Mouse (Mus musculus) c-Kit-positive CD71-negative TER-119-negative erythroid progenitor cells, embryonic 14.5 days (primary cell): ENCODE results near the gene Aen.
A peak's percentile ranks its signal among the peaks of the same experiment; 100 is the strongest.

Experiments used
- DNase-seq: peaks from one replicate; pipeline ENCODE4 v3.0.0-alpha.2; 2013; ENCODE audit warnings: low read depth

Aen gene

DNA sequence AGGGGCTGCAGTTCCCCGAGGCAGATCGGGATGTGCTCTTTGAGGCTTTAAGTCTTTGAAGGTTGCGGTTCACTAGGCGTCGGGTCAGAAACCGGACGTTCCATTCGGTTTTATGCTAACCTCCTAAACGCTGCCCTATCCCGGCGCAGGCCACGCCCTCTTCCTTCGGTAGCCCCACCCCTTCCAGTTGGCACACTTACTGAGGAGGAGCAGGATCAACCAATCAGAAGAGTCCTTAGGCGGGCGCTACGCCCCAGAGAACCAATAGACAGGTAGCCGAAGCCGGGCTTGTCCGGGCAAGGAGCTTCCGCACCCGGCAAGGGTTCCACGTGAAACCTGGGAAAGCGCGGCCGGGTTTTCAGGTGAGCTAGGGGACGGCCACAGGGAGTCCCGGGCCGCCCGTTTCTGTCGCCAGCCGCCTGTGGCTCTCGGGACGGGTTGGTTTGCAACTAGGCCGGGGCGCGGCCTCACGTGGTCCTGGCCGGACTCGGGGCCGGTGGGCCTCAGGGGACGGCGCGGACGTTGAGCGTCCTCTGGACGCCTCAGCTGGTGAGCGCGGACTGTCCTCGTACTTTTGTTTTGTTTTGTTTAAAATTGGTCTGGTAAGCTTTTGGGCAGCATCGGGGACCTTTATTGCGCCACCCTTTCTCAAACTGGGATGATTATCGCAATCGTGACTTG, at the start of gene Aen:
Gene Aen, plus strand, starts transcription at position 202 of the 681 bp plus-strand sequence.
- DNase-seq, result peak; percentile 99

- no peak for DNase-seq
Observed at GRCm38 (mm10) chr7:78846066-78846716, 49.5 kb upstream of the Aen start.

- peak; percentile 90 for DNase-seq
Observed at GRCm38 (mm10) chr7:78846737-78847434, 48.8 kb upstream of the Aen start, which contains the start of gene Det1. Det1 (minus strand) TSS chr7:78847263.

DNA sequence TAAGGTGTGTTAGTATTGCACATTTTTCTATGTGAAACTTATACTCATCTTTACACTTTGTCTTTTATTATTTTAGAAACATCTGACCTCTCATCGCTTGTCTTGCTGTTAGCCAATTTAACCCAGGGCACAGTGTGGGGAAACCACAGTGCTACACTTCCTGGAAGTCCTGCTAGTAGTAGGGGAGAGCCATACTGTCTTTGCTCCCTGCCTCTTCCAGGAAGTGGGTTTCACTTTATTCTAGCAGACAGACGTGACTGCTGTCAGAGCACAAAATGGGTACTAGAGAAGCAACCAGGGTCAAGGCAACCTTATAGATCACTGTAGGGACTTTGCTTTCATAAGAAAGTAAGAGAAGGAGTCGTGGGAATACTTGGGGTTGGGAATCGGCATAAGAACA, 41.6 kb upstream of the Aen start:
- DNase-seq, result no peak

- DNase-seq, result no peak
Observed at GRCm38 (mm10) chr7:78855044-78855655, 40.5 kb upstream of the Aen start.

DNA sequence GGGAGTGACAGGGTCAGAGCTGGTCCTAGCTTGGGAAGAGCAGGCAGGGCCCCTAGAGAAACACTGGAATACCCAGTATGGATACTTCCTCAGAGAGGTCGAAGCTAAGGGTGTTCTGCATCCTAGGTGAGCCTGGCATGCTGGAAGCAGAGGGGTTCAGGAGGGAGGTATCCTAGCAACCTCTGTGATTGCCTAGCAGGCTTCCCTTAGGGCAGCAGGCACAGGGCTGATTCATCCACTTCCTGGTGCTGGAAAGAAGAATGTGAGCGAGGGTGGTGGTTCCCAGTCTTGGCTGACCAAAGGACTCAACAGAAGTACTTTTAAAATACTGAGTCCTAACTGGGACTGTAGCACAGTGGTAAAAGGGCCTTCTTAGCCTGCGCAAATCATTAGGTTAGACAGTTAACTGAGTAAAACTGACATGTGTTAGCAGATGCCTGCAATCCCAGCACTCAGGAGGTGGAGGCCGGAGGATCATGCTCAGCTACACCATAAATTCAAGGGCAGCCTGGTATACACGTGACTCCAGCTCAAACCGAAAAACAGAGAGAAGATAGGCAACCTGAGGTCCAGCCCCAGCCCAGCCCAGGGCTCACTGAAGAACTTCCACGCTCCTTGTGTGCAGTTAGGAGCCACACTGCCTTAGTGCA, 31.7 kb upstream of the Aen start:
- DNase-seq, result no peak

DNA sequence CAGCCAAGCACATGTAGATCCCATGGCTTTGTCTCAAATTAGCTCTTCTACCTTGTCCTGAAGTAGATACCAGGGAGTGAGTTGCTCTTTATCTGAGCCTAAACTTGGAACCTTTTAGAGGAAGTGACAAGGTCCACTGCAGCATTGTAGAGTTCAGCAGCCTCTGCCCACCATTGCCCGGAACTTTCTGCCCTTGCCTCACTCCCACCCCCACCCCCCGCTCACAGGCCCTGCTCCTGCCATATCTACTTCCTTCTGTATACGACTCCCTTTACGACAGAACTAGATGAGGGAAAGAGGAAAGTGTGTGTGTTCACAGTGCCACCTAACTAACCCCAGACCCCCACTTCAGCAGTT, 31.2 kb upstream of the Aen start:
- no peak for DNase-seq

- no peak for DNase-seq
Observed at GRCm38 (mm10) chr7:78865212-78865949, 30.3 kb upstream of the Aen start.

DNA sequence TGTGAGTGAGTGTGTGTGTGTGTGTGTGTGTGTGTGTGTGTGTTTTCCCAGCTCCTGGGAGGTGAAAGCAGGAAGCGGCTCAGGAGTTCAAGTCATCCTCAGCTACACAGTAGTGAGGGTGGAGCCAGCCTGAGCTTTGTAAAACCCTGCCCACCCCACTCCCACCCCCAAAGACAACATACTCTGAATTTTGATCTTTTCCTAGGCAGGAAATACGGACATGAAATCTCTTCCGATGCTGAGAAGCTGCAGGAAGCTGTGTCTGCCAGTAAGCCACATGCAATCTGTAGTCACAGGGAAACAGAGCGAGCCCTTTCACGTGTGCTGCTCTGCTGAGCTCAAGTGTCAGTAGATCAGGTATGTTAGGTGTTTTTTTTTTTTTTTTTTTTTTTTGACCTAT, 26.9 kb upstream of the Aen start:
- no peak for DNase-seq

DNA sequence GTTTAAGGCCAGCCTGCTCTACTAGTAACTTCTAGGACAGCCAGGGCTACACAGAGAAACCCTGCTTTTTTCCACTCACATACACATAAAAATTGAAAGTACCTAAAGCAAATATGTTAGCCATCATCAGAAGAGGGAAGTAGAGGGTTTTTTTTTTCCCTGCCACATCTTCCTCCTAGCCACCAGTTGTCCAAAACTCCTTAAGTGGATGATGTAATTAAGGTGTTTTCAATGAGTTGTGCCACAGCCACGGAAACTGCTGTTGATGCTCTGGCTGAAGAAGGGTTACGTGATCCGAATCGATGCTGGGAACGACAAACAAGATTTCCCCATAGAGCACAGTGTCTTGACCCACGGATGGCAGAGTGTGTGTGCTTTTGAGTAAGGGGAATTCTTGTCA, 23.3 kb upstream of the Aen start:
- DNase-seq, result no peak

- DNase-seq, result no peak
Observed at GRCm38 (mm10) chr7:78872831-78873230, 22.8 kb upstream of the Aen start.

DNA sequence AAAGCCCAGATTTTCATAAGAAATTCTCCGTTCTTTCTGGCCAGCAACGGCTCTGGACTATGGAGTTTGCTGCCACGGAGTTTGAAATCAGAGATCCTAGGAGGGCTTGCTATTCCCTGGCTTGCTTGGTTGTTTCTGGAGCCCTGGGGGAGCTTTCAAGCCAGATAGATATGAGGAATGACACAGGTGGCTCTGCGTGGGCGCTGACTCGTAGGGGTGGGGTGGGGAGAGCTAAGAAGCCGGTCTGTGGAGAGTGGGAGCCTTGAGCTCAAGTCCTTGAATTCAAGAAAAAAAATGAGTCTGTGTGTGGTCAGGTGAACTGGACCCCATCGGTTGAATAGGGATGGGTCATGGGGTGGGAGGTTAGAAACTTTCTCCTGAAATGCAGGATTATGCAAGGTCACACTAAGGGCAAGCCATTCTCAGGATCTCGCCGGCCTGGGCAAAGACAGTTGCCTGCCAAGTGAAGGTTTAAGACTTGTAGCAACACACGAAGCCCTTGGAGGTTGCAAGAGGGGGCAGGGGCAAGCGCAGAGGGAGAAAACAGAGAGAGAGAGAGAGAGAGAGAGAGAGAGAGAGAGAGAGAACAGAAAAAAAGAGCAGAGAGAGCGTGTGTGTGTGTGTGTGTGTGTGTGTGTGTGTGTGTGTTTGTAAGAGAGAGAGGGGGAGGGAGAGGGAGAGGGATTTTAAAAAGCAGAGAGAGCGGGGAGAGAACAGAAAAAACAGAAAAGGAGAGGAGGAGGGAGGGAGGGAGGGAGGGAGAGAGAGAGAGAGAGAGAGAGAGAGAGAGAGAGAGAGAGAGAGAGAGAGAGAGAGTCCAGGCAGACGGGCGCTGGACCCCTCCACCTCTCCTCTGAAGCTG, 13.8 kb upstream of the Aen start:
- no peak for DNase-seq

- no peak for DNase-seq
Observed at GRCm38 (mm10) chr7:78882469-78882837, 13.2 kb upstream of the Aen start.

DNA sequence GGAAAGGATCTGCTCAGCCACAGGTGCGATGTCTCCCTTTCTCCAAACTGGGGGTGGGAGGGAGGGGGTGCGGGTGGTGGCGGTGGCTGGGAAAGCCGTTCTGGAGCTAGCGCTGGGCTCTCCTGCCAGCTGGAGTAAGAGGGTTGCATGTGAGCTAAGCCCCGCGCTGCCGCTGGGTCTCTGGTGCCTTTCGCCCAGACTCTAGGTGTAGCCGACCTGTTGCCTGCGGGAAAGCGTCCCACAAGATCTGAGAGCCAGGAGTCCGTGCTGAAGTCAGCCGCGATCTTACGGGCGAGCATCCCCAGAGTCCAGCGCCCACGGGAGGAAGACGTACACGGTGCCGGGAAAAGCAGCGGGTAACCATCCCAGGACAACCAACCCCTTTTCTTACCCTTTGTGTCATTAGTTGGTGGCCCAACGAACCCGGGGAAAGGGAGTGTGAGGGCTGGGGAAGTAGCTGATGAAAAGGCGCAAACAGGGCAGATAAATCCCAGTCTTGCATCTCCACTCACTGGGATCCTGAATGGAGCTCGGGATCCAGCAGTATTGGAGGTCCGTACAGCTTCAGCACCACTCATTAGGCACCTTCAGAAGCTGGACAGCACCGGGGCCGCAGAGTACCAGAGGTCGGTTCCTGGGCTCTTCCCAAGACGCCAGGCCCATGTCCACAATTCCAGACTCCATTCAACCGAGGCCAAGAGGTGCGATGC, 12.5 kb upstream of the Aen start:
- DNase-seq, result no peak

- no peak for DNase-seq
Observed at GRCm38 (mm10) chr7:78883726-78884060, 12.0 kb upstream of the Aen start.

DNA sequence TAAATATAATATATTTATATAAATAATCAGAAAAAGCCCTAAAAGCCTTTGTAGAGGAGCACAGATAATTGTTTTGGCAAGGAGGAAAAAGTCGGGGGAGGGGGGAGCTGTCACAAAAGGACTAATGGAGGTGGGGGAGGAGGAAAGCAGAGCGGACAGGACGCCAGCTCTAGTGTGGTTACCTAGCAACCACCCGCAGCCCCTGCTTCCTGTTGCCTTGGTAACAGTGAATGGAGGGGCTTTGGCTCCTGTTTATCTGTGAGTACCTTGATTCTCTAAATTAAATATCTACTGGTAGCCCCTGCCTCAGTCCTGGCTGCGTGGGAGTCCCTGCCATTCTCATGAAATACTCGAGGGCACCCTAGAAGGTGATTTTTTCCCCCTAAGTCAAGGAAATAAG, 11.5 kb upstream of the Aen start:
- DNase-seq, result no peak

DNA sequence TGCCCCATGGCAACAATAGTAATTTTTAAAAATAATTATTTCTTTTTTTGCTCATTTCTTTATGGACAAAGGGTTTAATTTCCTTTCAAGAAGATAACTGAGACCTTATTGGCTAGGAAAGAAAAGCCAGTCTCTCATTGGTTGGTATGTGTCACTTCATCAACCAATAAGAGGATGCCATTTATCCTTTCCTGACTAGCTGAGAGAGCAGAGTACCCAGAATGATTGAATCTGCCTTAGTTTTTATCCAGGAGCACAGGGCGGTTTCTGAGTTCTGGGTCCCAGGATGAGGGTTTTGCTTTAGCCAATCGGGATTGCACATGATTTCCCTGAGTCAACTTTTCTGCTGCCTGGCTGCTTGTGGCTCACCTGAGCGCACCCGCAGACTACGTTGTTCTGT, 10.2 kb upstream of the Aen start:
- DNase-seq, result no peak

- no peak for DNase-seq
Observed at GRCm38 (mm10) chr7:78886496-78886895, 9.2 kb upstream of the Aen start.

- no peak for DNase-seq
Observed at GRCm38 (mm10) chr7:78887431-78887842, 8.2 kb upstream of the Aen start.

DNA sequence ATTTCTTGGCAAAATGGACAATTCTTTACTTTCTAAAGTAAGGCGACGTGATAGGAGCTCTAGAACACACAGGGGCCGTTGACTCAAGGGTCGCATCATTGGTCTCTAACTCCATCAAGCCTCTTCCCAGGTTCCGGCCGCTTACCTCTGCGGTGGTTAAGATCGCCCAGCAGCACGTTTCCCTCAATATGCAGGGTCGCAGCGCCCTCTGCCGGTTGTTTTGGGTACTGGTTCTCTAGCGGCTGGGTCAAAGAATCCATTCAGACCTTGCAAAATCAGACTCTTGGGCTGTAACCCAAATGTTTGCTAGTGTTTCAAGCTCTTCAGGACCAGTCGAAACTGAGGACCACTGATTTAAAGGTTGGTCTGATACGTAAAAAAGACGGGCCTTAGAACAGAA, 5.0 kb upstream of the Aen start:
- peak; percentile 82 for DNase-seq
